Mouse (Mus musculus) cerebellum, postnatal 14 days (tissue): ENCODE results near the gene Bin2.

Experiments
- DNase-seq, 2 experiments: peaks; one replicate each; pipeline ENCODE4 v3.0.0; 2021; ENCODE audit warnings: mixed read lengths in 2 of 2

Gene Bin2

DNA sequence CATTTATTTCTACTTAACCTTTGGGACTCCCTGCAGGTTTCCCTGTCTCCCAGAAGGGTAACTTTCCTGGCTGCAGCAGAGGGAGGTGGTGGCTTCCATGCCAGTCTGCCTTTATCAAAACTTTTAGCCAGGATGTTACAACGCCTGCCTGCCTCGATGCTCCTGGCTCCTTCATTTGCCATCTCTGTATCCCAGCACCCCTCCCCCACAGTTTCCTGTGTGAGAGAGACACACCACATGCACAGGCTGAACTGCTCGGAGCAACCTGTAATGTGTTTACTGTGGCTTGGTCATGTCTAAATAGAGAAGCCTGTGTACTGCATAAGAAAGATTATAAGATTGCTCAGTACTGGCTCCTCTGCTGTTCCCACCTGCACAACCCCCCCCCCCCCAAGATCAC is 11.0 kb upstream of the Bin2 start:
- no peak for DNase-seq

GRCm38 (mm10) chr15:100679005-100679404 is 9.7 kb upstream of the Bin2 start:
- DNase-seq: no peak

DNA sequence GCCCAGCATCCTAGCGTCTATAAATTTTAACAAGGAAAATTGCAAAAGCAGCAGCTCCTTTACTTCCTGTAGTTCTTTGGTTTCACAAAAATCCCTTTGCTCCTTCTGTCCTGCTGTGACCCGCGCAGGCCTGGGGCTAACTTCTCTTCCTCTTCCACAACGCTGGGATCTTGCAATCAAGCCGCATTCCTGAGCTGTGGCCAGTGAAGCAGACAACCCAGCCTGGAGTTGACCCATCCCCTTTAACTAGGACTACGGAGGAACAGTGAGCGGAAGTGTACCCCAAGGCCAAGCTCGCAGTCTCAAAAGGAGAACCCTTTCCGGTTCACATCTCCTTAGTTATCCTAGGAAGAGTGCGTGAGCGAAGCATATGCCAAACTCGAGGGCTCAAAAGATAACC is 9.2 kb upstream of the Bin2 start:
- no peak for DNase-seq

- DNase-seq: no peak
These were observed 8.3 kb upstream of the Bin2 start for GRCm38 (mm10) chr15:100677675-100678074.

DNA sequence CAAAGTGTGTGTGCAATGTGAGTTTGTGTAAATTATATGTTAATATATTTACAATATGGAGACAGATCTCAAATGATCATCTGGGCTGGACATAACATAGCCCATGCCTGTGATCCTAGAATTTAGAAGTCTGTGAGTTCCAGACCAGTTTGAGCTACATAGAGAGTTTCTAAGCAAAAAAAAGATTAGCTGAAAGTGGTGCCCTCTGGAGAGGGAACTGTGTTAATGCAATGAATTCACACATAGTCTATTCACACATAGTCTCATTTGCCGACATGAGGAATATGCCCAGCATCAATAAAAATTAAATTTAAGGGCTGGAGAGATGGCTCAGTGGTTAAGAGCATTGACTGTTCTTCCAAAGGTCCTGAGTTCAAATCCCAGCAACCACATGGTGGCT is 7.2 kb upstream of the Bin2 start:
- DNase-seq: no peak

DNA sequence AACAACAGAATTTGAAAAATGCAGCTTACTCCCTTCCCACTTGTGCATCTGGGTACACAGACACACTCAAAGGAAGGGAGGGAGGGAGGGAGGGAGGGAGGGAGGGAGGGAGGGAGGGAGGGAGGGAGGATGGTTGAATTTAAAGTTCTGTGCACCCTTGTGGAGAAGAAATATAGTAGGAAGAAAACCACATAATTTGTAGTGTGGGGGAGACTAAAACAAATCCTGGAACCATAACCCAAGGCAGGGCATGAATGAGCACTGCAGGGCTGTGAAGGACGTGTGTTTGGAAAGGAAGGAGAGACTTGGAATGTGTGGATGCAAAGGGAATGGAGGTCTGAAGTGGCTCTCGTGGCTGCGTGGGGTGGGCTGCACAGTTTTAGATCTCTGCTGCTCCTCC is 6.1 kb upstream of the Bin2 start:
- DNase-seq: no peak

DNA sequence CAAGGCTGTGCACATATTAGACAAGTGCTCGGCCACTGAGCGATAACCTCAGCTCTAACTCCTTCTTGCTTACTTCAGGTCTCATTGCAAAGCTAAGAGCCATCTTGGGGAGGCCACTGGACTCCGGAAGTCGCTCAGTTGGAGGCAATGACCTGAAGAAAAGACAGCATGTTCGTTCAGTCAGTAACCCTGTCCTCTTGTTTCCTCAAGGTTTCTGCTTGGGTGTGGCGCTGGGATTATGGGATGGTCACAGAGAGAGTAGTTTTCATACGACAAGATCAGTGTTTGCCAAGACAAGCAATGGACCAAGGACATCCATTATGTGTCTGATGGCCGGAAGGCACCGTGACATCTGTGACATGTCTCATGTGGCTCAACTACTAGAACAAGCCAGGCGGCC is 5.2 kb upstream of the Bin2 start:
- no peak for DNase-seq

- DNase-seq: no peak
These were observed 4.4 kb upstream of the Bin2 start for GRCm38 (mm10) chr15:100673585-100674391.

DNA sequence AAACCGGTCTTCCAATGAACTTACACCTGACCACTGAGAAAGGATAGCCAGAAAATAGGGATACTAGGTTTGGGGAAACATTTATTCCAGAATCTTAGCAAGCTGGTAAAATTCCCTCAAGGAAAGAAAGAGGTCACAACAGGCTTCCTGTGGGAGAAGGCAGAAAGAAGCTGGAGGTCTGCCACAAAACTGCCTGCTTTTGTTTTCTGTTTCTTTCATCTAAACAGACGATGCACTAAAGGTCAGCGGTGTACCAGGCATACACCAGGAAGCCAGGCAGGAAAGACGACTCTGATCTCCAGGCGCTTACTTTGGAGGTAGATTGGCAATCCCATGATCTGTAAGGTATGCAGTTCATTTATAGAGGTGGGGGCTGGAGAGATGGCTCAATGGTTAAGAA is 1.5 kb upstream of the Bin2 start:
- no peak for DNase-seq

DNA sequence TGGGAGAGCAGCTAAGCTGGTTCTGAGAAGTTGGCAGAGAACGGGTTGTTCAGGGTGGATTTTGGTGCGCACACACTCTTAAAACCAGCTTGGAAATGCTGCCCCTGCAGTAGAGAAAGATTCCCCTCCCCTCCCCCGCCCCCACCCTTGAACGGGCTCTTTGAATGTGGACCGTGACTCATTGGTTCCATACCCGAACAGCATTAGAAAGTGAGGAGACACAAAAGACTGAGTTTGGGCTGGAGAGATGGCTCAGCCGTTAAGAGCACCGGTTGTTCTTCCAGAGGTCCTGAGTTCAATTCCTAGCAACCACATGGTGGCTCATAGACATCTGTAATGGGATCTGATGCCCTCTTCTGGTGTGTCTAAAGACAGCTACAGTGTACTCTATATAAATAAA is 651 bp upstream of the Bin2 start:
- DNase-seq: no peak

DNA sequence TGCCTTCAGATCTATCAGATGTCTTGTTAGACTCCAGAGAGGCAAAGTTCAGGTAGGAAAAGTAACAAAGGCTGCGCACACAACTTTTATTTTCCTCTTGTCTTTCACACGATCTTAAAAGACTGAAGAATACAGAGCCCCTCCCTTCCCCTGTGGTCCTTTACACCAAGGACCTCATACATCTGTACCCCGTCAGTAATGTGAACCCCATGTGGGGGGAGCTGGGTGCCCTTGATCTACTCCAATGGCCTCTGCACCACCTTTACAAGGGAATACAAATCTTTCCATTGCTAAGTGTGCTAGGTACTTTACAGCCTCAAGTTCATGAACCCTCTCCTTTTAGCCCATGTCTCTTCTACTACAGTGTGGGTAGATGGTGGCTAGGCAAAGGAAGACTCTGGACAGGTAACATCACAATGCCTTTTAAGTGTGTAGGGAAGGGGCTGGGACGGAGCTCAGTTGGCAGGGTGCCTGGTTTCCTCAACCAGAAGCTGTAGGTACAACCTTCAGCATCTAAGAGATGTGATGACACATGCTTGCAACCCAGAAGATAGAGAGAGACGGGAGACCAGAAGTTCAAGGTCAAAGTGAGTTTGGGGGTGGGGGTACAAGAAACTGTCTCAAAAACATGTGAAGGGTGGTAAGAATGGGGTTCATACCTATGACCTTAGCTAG is 1.3 kb downstream of the Bin2 start:
- DNase-seq: no peak

- DNase-seq: no peak
These were observed 1.9 kb downstream of the Bin2 start for GRCm38 (mm10) chr15:100667420-100667819.

DNA sequence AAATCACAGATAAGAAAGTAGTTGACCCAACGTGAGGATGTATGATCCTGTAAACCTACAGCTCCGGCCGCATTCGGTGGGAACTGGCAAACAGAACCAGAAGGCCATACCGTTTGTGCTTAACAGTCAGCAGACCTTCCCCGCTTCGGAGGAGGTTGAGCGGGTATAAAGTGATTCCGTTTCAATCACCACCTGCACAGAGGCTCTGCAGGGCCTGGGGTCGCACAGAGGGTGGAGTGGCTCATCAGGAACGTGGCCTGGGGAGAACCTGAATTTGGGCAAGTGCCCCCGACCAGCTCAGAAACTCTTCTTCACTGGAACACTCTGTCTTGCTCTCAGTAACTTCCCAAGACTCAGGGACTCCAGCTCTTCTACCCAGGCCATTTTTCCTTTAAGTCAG is 2.5 kb downstream of the Bin2 start:
- DNase-seq: no peak

GRCm38 (mm10) chr15:100666219-100666696 is 3.1 kb downstream of the Bin2 start:
- DNase-seq: no peak

DNA sequence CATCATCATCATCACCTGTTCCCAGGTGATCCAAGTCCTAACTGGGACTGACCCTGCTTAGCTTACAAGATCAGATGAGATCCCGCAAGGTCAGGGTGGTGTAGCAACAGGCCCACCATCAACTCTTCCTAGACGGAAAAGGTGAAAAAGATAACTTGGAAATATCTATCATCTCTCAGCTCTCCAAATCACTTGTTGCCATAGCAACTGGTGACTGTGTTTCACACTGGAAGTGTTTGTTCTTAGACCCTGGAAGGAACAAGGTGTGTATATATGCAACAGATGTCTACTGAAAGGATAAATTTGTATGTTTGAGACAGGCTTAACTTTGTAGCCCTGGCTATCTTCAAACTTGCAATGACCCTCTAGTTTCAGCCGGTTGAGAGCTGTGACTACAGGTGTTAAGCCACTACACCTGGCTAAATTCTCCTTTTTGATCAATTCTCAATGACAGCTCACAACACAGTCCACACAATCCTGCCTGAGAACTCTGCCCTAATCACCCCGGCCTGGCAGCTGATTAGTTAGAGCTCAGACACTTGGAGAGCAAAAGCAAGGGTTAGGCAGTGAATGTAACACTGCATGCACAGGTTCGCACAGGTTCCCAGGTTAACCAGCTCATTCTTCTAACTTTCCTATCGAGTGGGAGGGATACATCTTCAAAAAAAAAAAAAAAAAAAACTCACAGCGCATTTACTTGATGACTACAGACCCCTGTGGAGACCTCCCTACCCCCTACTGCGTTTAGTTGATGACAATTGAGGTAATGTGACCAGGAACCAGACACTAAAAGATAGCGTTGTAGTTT is 3.7 kb downstream of the Bin2 start:
- no peak for DNase-seq

GRCm38 (mm10) chr15:100664813-100665274 is 4.5 kb downstream of the Bin2 start:
- DNase-seq: no peak

DNA sequence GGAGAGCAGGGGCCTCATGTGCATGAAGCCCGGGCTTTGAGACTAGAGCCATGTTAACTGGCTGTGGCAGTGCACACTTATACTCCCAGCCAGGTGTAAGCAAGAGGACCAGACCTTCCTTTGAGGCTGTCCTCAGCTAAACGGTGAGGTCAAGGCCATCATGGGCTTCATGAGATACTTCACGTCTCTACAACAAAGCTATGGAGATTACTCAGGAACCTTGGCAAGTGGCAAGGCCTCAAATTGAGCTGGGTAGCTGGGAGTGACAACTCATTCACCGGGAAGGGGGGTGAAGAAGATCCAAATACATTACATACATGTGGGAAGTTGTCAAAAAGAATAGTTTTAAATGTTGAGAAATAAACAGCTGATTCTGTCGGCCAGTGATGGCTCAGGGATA is 8.5 kb downstream of the Bin2 start:
- no peak for DNase-seq

DNA sequence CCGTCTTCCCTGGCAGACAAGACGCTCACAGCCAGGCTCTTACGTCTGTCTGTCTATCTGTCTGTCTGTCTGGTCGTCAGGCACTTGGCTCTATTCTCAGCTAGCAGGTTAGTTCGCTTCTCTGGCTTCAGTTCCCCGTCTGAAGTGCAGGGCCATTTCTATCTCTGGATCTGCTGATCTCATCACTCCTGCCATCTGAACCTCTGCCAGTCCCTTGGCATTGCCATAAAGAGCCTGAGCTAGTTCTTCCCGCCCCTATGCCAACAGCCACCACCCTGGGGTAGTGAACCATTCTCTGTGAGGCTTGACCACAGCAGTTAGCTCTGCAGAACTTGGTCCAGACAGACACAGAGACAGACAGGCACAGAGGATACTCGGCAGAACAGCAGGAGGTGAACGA is 9.0 kb downstream of the Bin2 start:
- DNase-seq: peak; percentile 68 to 71

DNA sequence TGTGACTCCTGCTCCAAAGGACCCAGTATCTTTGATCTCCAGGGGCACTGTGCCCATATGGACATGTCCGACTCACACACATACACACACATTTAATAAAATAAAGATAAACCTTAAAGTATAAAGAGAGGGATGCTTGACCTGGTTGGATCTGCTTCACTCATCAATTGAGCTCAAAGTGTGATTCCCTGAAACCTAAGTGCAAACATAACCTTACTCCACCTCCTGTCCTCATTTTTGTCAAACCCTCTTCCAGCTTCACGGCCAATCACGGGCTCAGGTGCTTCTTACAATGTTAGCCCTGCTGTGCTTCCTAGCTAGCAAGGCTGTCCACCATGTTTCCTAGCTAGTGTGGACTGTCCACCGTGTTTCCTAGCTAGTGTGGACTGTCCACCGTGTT is 14.2 kb downstream of the Bin2 start:
- DNase-seq: no peak

DNA sequence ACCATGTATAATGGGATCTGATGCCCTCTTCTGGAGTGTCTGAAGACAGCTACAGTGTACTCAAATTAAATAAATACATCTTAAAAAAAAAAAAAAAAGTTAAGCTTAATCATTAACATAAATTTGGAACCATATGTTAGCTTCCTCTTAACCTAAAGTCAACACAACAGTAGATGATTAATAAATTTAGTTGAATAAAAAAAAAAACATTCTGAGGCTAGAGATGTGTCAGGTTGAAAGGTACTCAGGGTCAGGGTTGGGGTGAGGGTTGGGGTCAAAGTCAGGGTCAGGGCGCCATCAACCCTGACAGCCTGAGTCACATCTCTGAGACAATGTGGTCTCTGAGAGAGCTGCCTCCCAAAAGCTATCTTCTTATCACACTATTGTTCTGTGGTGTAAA is 15.1 kb downstream of the Bin2 start:
- no peak for DNase-seq

DNA sequence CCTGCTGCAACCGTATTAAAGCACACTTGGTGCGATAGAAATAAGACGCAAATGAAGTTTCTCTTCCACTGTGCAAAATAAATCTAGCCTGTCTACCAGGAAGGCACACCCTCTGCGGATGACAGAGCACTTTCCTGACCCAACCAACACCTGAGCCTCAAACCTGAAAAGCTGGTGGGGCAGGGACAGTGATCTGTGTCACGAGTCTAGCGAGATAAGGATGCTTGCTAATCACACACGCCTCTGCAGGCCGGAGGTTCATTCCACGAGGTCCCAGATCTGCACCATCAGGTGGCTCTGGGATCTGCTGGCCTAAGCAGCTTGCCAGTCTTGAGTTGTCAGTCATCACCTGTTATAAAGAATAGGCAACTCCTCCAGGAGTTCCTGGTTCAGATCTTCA is 17.7 kb downstream of the Bin2 start:
- DNase-seq: no peak

DNA sequence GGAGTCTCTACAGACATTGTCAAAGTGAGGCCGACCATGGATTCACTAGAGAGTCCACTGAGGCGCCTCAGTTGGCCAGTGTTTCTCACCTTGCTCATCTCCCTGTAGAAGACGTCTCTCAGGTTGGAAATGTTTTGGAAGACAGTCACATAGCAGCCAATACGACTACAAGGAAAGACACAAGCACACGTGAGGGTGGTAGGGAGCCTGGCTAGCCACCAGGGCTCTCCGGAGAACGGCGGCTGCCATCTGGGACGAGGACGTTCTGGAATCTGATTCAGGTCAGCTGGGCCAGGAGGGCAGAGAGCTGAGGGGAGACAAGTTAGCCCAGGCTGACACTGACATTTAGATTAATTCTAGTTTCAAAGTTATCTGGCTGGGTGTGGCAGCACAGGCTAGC is 19.2 kb downstream of the Bin2 start:
- peak; percentile 53 to 58 for DNase-seq

GRCm38 (mm10) chr15:100646161-100646560 is 23.2 kb downstream of the Bin2 start:
- peak; percentile 51 to 56 for DNase-seq

DNA sequence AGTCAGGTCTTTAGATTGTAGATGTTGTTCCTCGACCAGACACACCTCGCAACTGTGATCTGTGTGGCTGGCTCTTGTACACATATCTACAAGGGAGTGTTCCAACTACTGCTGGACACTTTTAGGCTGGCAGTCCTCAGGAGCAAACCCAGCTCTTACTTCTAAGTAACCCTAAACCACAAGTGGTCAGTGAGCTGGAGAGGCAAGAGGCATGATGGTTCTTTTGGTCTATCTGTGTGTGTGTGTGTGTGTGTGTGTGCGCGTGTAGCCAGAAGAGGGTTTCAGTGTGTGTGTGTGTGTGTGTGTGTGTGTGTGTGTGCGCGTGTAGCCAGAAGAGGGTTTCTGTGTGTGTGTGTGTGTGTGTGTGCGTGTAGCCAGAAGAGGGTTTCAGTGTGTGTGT is 26.9 kb downstream of the Bin2 start:
- DNase-seq: no peak
